Mouse (Mus musculus) CD4-positive helper T cell, adult 2 months (primary cell): Measurements from ENCODE around the gene Slc2a1.

Experiments
- DNase-seq: peaks from one replicate; pipeline ENCODE4 v3.0.0-alpha.2; 2012; ENCODE audit warnings: low read depth, missing footprints, low spot score

Slc2a1 gene

GRCm38 (mm10) chr4:119177702-119178101 lies 69.2 kb downstream of the Slc2a1 start:
- no peak for DNase-seq

GRCm38 (mm10) chr4:119178331-119178730 lies 69.8 kb downstream of the Slc2a1 start:
- DNase-seq: no peak

GRCm38 (mm10) chr4:119180133-119180707 lies 71.7 kb downstream of the Slc2a1 start:
- no peak for DNase-seq

- DNase-seq: no peak
Observed at GRCm38 (mm10) chr4:119181456-119181855, 72.9 kb downstream of the Slc2a1 start.

- DNase-seq: no peak
Observed at GRCm38 (mm10) chr4:119183525-119183924, 75.0 kb downstream of the Slc2a1 start.

GRCm38 (mm10) chr4:119185771-119186170 lies 77.3 kb downstream of the Slc2a1 start:
- no peak for DNase-seq
